Mouse (Mus musculus) gastrocnemius, postnatal 25 days (tissue): ENCODE results near the gene Mycn. TPM values are rescaled to one million over a fixed set of nuclear protein-coding genes. Genes with fewer than 3 reads are reported as not detected.

Experiments used
- DNase-seq: peaks from one replicate; pipeline ENCODE4 v3.0.0; 2022
- total RNA-seq, 2 experiments: library from RNA; stranded (reverse); gene quantifications; 1 replicate in 1 of 2; 2 replicates in 1 of 2; pipeline ENCODE4 v1.2.3; 2021

Gene Mycn
- total RNA-seq, 2 experiments from 2014 or later: 0.74 to 0.80 TPM

GRCm38 (mm10) chr12:12924446-12924845, 17.3 kb downstream of the Mycn start:
- DNase-seq: no peak

DNA sequence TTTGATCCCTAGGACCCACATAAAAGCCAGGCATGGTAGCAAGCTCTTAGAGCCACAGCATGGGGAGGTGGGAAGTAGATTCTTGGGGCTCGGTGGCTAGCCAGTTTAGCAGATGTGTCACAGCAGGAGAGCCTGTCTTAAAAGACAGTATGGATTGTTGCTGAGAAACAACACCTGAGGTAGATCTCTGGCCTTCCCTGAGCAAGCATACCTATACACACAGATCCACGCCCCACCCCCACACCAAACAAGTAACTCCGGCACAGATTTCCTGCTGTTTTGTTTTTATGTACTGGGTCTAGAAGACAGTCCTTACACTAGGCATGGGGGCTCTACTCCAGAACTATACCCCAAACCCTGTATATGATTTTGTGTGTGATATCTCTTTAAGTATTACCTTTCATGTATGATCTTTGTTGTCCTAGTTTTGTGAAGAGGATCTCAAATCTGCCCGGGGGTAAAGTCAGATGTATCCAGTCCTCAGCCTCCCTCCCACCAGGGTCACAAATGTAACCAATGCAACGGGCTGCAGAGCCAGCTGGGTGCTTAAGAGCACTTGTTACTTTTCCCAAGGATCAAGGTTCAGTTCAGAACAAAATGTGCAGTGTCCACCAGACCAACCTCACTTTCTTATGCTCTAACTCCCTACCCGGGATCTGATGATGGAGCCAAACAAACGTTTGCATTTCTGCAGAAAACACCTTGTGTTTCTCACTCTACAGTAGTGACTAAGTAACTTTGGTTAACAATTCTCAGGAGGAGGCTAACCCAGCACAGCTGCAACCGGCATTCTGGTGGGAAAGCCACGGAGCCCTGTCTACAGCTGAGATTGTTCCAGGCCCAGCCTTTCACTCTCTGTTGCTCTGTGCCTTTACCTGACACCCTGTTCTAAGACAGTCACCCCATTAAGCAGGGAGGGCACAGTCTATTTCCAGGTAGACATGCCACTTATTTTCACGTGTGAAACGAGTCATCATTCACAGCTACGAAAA, 21.3 kb downstream of the Mycn start:
- no peak for DNase-seq

DNA sequence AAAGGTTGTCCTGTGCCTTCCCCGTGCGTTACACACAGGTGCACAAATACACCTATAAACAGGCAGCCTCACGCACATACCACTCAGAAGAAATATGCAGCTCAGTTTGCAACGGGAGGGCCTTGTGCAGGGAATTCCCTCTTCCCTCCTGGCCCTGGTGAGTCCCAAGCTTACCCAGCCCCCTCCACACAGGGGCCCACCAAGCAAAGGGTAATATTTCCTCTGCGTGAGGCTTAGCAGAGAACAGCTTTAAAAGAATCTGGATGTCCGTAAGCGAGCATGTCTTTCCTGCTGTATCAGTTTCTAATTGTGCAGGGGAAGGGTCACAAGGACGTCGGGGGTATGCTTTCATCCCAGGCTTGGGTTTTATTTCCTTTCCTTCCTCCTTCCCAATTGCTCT, 25.4 kb downstream of the Mycn start:
- no peak for DNase-seq

GRCm38 (mm10) chr12:12910356-12910979, 31.2 kb downstream of the Mycn start:
- no peak for DNase-seq

GRCm38 (mm10) chr12:12909631-12910277, 32.0 kb downstream of the Mycn start:
- DNase-seq: no peak

GRCm38 (mm10) chr12:12906771-12907170, 34.9 kb downstream of the Mycn start:
- DNase-seq: no peak

- no peak for DNase-seq
These were observed 35.4 kb downstream of the Mycn start for GRCm38 (mm10) chr12:12906321-12906720.

GRCm38 (mm10) chr12:12905117-12905516, 36.6 kb downstream of the Mycn start:
- no peak for DNase-seq

DNA sequence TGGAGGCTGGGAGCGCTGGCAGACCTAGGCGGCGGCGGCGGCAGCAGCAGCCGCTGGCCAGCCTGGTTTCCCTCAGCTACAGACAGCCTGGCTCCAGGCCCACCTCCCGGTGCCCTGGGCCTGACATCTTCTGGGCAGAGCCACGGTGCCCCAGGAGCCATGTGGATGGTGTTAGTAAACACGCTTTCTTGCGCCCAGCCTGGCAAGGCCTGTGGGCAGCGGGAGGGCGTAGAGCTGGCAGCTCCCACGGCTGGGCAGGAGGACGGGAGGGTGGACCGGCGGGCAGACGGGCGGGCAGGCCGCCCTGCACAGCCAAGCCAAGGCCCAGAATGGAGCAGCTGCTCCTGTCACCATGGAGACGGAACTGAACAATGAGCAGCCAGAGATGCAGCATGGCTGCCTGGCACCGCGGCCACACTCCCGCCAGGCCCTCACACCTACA, 37.2 kb downstream of the Mycn start:
- DNase-seq: peak; percentile 93

DNA sequence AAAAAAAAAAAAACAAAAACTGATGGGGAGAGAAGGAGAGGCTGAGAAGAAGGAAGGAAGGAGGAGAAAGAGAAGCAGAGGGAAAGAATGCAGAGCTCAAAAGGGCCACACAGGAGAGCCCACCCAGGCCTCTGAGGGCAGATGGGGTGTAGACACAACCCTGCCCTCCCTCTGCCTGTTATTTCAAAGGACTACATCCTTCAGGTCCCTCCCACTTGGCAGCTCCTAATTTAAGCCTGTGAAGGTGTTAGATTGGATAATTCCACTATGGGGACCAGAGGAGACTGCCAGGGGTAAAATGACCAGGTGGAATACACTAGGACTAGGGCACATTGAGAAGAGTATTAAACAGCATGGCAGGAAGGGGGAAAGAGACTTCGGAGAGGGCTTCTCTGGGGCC, 37.6 kb downstream of the Mycn start:
- DNase-seq: no peak

DNA sequence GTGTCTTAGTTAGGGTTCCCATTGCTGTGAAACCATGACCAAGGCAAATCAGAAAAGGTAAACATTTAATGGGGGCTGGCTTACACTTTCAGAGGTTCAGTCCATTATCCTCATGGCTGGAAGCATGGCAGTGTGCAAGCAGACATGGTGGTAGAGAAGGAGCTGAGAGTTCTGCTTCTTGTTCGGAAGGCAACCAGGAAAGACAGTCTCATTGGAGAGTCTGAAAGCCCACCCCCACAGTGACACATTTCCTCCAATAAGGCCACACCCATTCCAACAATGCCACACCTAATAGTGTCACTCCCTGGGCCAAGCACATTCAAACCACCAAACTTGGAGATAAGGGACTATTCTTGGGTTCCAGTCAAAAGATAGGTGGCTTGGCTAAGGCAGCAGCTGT, 39.3 kb downstream of the Mycn start:
- DNase-seq: no peak

DNA sequence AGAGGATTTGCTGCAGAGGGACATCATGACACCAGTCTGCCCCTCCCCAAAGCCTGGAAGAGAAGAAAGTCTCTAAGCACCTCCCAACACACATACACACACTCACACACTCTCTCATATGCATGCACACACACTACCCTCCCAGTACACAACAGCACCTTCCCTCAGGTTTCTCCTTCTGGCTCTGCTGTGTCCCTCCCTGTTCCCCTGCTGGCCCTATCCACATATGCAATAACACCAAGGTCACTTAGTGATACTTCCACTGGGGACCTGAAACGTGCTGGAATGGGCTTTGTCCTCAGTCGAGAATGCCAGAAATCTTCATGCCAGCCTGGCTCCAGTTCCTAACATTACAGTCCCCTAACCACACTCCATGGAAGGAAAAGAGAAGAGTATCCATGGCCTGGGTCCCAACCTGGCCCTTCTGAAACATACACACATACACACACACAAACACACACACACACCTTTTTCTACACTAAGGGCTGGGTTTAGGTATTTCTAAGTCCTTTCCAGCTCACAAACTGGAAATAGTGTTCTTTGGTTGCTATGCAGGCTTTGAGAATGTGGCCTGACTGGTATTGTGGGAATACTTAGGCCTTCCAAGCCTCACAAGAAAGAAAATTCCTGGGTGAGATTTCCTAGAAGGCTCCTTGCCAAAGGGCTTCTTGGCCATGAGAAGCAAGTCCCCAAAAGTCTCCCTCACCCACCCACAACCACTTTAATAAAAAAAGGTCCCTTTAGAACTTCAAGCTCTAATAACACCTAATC, 43.2 kb downstream of the Mycn start:
- DNase-seq: no peak

DNA sequence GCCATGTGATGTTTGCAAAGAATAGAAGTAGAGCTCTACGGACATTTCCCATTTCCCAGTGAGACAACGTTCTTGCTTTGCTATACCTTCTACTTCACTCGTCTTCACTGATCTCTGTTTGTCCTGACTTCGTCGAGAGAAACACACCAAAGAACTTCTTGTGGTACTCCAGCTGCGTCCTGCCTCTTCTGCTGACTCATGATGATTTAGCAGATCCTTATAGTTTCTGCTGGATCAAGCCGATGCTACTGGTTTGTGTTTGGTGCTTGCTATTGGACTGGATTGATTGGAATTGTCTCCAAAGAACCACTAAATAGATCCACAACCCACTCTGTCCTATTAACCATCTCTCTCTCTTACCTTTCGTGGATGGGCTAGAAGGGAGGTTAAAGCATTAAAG, 47.7 kb downstream of the Mycn start:
- no peak for DNase-seq

GRCm38 (mm10) chr12:12886191-12886889, 55.4 kb downstream of the Mycn start:
- DNase-seq: no peak
